Mouse (Mus musculus): ENCODE measurements at regions not wholly inside any gene's neighbourhood (a gene's known extent, or its start where the extent isn't known, plus 50 kb on each side); places are given as distances from the start of the nearest gene placed in this dataset.

GRCm38 (mm10) chr9:46830316-46830715 lies 168.2 kb upstream of the Gm4791 start:
- no peak for ATAC-seq (replicated peaks; ENCODE audit: low FRiP score, poor library complexity, severe bottlenecking)

GRCm38 (mm10) chr9:46824703-46825102 lies 173.8 kb upstream of the Gm4791 start:
- no peak for ATAC-seq (replicated peaks; ENCODE audit: low FRiP score, poor library complexity, severe bottlenecking)

- ATAC-seq (replicated peaks; ENCODE audit: low FRiP score, poor library complexity, severe bottlenecking), result no peak
Measured at GRCm38 (mm10) chr9:46819808-46820207, 178.7 kb upstream of the Gm4791 start.

- no peak for ATAC-seq (replicated peaks; ENCODE audit: low FRiP score, poor library complexity, severe bottlenecking)
Measured at GRCm38 (mm10) chr9:46819376-46819775, 179.2 kb upstream of the Gm4791 start.

- ATAC-seq (replicated peaks; ENCODE audit: low FRiP score, poor library complexity, severe bottlenecking), result no peak
Measured at GRCm38 (mm10) chr9:46816126-46816525, 182.4 kb upstream of the Gm4791 start.

- ATAC-seq (replicated peaks; ENCODE audit: low FRiP score, poor library complexity, severe bottlenecking), result no peak
Measured at GRCm38 (mm10) chr9:46814478-46815241, 183.9 kb upstream of the Gm4791 start.

GRCm38 (mm10) chr9:46810266-46810665 lies 188.3 kb upstream of the Gm4791 start:
- ATAC-seq (replicated peaks; ENCODE audit: low FRiP score, poor library complexity, severe bottlenecking), result no peak

GRCm38 (mm10) chr9:46795446-46795845 lies 203.1 kb upstream of the Gm4791 start:
- ATAC-seq (replicated peaks; ENCODE audit: low FRiP score, poor library complexity, severe bottlenecking), result no peak

GRCm38 (mm10) chr9:46789036-46789435 lies 209.5 kb upstream of the Gm4791 start:
- ATAC-seq (replicated peaks; ENCODE audit: low FRiP score, poor library complexity, severe bottlenecking), result no peak

- ATAC-seq (replicated peaks; ENCODE audit: low FRiP score, poor library complexity, severe bottlenecking), result no peak
Measured at GRCm38 (mm10) chr9:46788456-46788855, 210.1 kb upstream of the Gm4791 start.

GRCm38 (mm10) chr9:46784355-46784975 lies 214.1 kb upstream of the Gm4791 start:
- no peak for ATAC-seq (replicated peaks; ENCODE audit: low FRiP score, poor library complexity, severe bottlenecking)

- ATAC-seq (replicated peaks; ENCODE audit: low FRiP score, poor library complexity, severe bottlenecking), result no peak
Measured at GRCm38 (mm10) chr9:46783597-46784354, 214.8 kb upstream of the Gm4791 start.

- no peak for ATAC-seq (replicated peaks; ENCODE audit: low FRiP score, poor library complexity, severe bottlenecking)
Measured at GRCm38 (mm10) chr9:46781681-46782080, 216.9 kb upstream of the Gm4791 start.

GRCm38 (mm10) chr9:46778769-46779168 lies 219.8 kb upstream of the Gm4791 start:
- ATAC-seq (replicated peaks; ENCODE audit: low FRiP score, poor library complexity, severe bottlenecking), result no peak

GRCm38 (mm10) chr9:46774821-46775220 lies 223.7 kb upstream of the Gm4791 start:
- ATAC-seq (replicated peaks; ENCODE audit: low FRiP score, poor library complexity, severe bottlenecking), result no peak

GRCm38 (mm10) chr9:46760247-46760646 lies 238.3 kb upstream of the Gm4791 start:
- ATAC-seq (replicated peaks; ENCODE audit: low FRiP score, poor library complexity, severe bottlenecking), result no peak

- no peak for ATAC-seq (replicated peaks; ENCODE audit: low FRiP score, poor library complexity, severe bottlenecking)
Measured at GRCm38 (mm10) chr9:46757005-46757672, 241.4 kb upstream of the Gm4791 start.

GRCm38 (mm10) chr9:46751981-46752380 lies 246.6 kb upstream of the Gm4791 start:
- ATAC-seq (replicated peaks; ENCODE audit: low FRiP score, poor library complexity, severe bottlenecking), result no peak

GRCm38 (mm10) chr9:46749441-46749840 lies 249.1 kb upstream of the Gm4791 start:
- no peak for ATAC-seq (replicated peaks; ENCODE audit: low FRiP score, poor library complexity, severe bottlenecking)

- no peak for ATAC-seq (replicated peaks; ENCODE audit: low FRiP score, poor library complexity, severe bottlenecking)
Measured at GRCm38 (mm10) chr9:46746266-46746665, 252.3 kb upstream of the Gm4791 start.

All from erythroblast, adult 5-6 weeks (primary cell).